Mouse (Mus musculus) lung, postnatal 0 days (tissue): ENCODE data around the gene Gm904. TPM values are rescaled to one million over a fixed set of nuclear protein-coding genes. Genes with fewer than 3 reads are reported as not detected.
"Not testable (repeated sequence)": the region's sequence is repeated elsewhere in the genome, so short reads cannot be mapped to it uniquely, and the experiment has no call there.

ENCODE experiments used
- ATAC-seq: fragments of 200-750 bp; cut with Nextera tagmentation; 2 replicates; pipeline ENCODE4 v1.8.0; 2017; ENCODE audit warnings: moderate library complexity
- DNase-seq: peaks from one replicate; pipeline ENCODE4 v3.0.0-alpha.2; 2016; ENCODE audit warnings: low spot score
- H3K27ac ChIP-seq: fragments of 300-500 bp; sonication (generic); 2 replicates; pipeline ENCODE4 v1.5.1; 2014; ENCODE audit warnings: antibody characterized with exemption, mild to moderate bottlenecking, low read length, mixed read lengths
- H3K27me3 ChIP-seq: fragments of 300-500 bp; sonication (generic); replicated peaks from 2 replicates; pipeline ENCODE4 v1.6.1; 2014; ENCODE audit warnings: low read length, mixed read lengths; ENCODE audit not compliant: insufficient read depth
- H3K36me3 ChIP-seq: fragments of 300-500 bp; sonication (generic); 2 replicates; pipeline ENCODE4 v1.6.1; 2014; ENCODE audit warnings: low read length, mixed read lengths; ENCODE audit not compliant: insufficient read depth
- H3K4me1 ChIP-seq: fragments of 300-500 bp; sonication (generic); 2 replicates; pipeline ENCODE4 v1.6.1; 2014; ENCODE audit warnings: antibody characterized with exemption, low read depth, low read length, mixed read lengths; ENCODE audit not compliant: insufficient read depth
- H3K4me2 ChIP-seq: fragments of 300-500 bp; sonication (generic); replicated peaks from 2 replicates; pipeline ENCODE4 v1.6.1; 2014; ENCODE audit warnings: low read depth, mild to moderate bottlenecking, low read length, moderate library complexity, mixed read lengths
- H3K4me3 ChIP-seq: fragments of 300-500 bp; sonication (generic); 2 replicates; pipeline ENCODE4 v1.5.1; 2014; ENCODE audit warnings: low read depth, low read length
- H3K9ac ChIP-seq: fragments of 300-500 bp; sonication (generic); replicated peaks from 2 replicates; pipeline ENCODE4 v1.6.1; 2014; ENCODE audit warnings: low read depth, mild to moderate bottlenecking
- H3K9me3 ChIP-seq: fragments of 300-500 bp; sonication (generic); 2 replicates; pipeline ENCODE4 v1.6.1; 2016; ENCODE audit warnings: low read length, mixed read lengths
- WGBS: fragments of 180-500 bp; shearing (Covaris S2); extraction: QIAGEN DNeasy Blood & Tissue Kit; methylation state at CpG from one replicate; pipeline ENCODE4 v1.1.7; 2014; 5-methylcytosine and 5-hydroxymethylcytosine counted together
- microRNA-seq: library from miRNA; unstranded; fragments of <30 nt; microRNA quantifications from one replicate; pipeline ENCODE4, GENCODE M21; 2016
- polyA plus RNA-seq: library from polyadenylated mRNA; unstranded; fragments of >200 nt; fragmentation: Nextera tagmentation; extraction: Ambion mirVana; gene quantifications from 2 replicates; pipeline ENCODE4 v1.2.1, GENCODE M21; 2015

Gene Gm904
- not detected in 2 replicates for polyA plus RNA-seq

GRCm38 (mm10) chr13:50642928-50643327 lies at the start of gene Gm904:
TSS of gene Gm904 (plus strand) at chr13:50643228.
- not testable (repeated sequence) for H3K27ac ChIP-seq, H3K27me3 ChIP-seq, H3K9me3 ChIP-seq, H3K36me3 ChIP-seq, H3K4me1 ChIP-seq, H3K4me3 ChIP-seq, H3K9ac ChIP-seq, ATAC-seq, DNase-seq, H3K4me2 ChIP-seq

- not testable (repeated sequence) for ATAC-seq, H3K27ac ChIP-seq, H3K36me3 ChIP-seq, DNase-seq, H3K9ac ChIP-seq, H3K4me2 ChIP-seq, H3K4me3 ChIP-seq, H3K9me3 ChIP-seq, H3K27me3 ChIP-seq, H3K4me1 ChIP-seq
- 49% methylated on average over 2 of the region's 2 CpGs for WGBS
These were observed 5.7 kb downstream of the Gm904 start for GRCm38 (mm10) chr13:50648771-50649170.

Small RNAs within 50 kb of the gene (microRNA-seq; reads per million reads assigned to microRNA genes)
- not detected for gene Gm23952
- not detected for gene Mir683-2

Other genes starting within 250 kb of the Gm904 start
- gene Fbxw17, start 225.4 kb upstream of the Gm904 start, polyA plus RNA-seq = 22.4 and 22.9 TPM in 2 replicates
- gene Gm47429, start 199.3 kb upstream of the Gm904 start, polyA plus RNA-seq = not detected in 2 replicates
- gene Nutm2, start 175.9 kb upstream of the Gm904 start, polyA plus RNA-seq = not detected in 2 replicates
- gene Gm8765, start 55.1 kb downstream of the Gm904 start, polyA plus RNA-seq = 0.05 and 0.11 TPM in 2 replicates